Mouse (Mus musculus) stomach, postnatal 0 days (tissue): Measurements from ENCODE around the gene Tmsb15l.

Experiments used
- CTCF ChIP-seq: IDR thresholded peaks from 2 replicates; pipeline ENCODE4 v1.5.1; 2016; ENCODE audit warnings: antibody characterized with exemption, low read depth, mild to moderate bottlenecking, moderate library complexity
- EP300 ChIP-seq: optimal IDR thresholded peaks from 2 replicates; pipeline ENCODE3; 2016; ENCODE audit warnings: antibody characterized with exemption

DNA sequence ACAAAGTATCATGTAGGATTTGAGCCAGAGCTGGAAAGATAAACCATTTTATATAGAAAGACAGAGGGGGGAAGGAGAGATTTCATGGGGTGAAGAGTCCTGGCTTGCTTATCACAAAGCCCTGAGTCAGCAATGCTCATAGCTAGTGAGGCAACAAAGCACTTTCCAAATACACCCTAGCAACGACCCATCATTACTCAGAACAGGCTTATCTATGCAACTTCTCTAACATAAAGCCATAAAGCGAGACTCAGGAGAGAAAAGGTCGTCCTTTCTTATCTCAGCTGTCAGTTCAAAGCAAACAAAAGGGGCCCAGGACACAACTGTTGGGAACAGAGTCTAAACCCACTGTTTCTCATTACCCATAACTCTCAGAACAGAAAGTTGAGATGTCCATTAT lies 38.7 kb downstream of the Tmsb15l start:
- no peak for TF ChIP-seq CTCF
- TF ChIP-seq EP300, result no peak
